Mouse (Mus musculus) left cerebral cortex, postnatal 36 days (tissue): ENCODE data around the gene Atg10. TPM values are rescaled to one million over a fixed set of nuclear protein-coding genes. Genes with fewer than 3 reads are reported as not detected.
A peak's percentile ranks its signal among the peaks of the same experiment; 100 is the strongest.
"Not testable (repeated sequence)": the region's sequence is repeated elsewhere in the genome, so short reads cannot be mapped to it uniquely, and the experiment has no call there.

Experiments
- DNase-seq, 2 experiments: peaks; one replicate each; pipeline ENCODE4 v3.0.0; 2021 to 2022; ENCODE audit warnings: low spot score in 2 of 2, mixed read lengths in 1 of 2
- intact Hi-C: fragments of 180-260 bp; cut with DNase I; formaldehyde crosslinking; loops from one replicate; pipeline ENCODE4 v1.15.1; 2025
- total RNA-seq, 2 experiments: library from RNA; stranded (reverse); gene quantifications; 2 replicates each; pipeline ENCODE4 v1.2.3; 2021

The Atg10 gene
- total RNA-seq, 2 experiments from 2014 or later: 13.3 to 19.1 TPM

DNA sequence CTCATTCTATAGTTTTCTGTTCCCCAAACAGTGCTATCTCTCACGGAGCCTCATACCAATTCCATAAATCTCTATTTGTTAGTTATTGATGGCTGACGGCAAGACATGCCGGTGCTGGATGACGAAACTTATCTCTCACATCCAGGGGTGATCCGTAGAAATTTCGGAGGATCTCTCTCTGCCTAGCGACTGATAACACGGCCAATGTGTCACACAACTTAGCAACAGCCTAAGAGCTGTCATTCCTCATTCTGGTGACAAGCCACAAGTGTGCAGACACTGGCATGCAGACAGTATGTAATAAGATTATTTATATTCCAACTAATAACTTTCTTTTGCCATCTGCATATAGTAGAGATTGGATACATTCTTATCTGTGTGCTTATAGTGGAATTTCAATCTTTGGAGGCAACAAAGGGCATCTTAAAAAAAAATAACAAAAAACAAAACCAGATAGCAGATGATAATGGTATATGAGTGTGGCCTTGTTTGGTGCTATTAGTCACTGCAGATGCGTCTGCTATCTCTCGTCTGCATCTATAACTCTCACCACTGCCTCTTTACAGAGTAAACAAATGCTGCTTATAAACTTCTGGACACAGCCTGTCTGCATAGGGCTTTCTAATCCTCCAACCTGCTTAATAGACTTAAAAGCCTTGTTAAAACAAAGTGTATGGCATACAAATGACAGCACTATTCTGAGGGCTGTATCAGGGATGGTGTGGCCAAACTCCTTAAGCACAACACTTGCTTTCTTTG is 253.3 kb downstream of the Atg10 start:
- intact Hi-C loops: no loop called here

DNA sequence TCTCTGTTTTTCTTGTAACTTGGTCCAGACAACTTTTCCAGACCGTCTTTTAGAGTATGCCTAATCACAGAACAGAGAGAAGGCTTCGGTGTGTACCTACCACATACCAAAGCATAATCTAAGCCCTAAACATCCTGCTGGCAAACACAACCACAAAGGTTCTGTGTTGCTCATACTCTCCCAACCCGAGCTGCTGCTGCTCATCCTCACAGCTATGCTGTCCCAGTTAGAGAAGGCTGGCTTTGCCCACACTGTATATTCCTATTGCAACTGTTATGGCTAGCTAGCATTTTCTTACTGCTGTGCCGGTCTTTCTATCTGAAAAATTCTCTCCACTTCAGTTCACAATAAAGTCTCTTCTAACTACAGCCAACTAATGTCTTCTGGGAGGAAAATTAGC is 254.8 kb downstream of the Atg10 start:
- no peak for DNase-seq
- intact Hi-C loops: loop anchor here (5.0 to 10.0 kb wide), 3 partner anchors 398 to 676 kb away; partner anchors contain the start of gene Ssbp2

More for the DNA sequence above, 253.3 kb downstream of the Atg10 start:
- no peak for DNase-seq

DNA sequence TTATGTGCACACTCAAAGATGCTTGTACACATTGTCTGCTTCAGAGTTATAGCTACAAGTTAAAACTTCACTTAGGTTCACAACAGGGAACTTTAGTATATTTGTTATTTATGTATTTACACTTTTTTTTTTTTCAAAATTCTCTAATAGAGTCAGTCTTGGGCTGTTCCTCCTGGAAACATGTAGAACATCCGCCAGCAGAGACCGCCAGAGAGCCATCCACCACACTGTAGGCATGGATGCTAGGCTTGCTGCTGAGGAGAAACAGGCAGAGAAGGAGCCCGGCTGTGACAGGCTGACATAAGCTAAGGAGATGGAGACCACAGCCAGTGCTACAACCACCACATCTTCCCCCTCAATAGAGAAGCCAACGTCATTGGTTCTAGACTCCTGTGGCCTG is 256.3 kb downstream of the Atg10 start:
- intact Hi-C loops: loop anchor here (2.0 to 10.0 kb wide), 4 partner anchors 125 to 677 kb away; partner anchors contain the start of gene Ssbp2
- peak; percentile 80 to 84 for DNase-seq

DNA sequence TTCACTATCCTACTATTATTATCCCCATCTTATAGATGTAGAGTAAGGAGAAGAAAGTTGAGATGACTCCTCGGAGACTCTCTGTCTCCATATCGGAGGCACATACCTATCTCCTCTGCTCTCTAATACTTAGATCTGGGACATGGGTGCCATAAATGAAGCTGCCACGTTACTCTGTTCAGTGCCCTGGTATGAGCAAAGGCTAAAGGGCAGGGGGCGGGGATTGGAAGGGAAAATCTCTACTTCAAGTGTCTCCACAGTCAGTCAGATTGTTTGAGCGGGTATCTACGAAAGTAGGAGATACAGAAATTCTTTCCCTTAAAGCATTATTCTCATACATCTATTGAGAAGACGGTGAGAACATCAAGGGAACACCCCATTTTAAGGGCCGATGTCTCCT is 257.8 kb downstream of the Atg10 start:
- DNase-seq: no peak
- intact Hi-C loops: loop anchor here (2.0 to 10.0 kb wide), 4 partner anchors 127 to 679 kb away; partner anchors contain the start of gene Ssbp2

DNA sequence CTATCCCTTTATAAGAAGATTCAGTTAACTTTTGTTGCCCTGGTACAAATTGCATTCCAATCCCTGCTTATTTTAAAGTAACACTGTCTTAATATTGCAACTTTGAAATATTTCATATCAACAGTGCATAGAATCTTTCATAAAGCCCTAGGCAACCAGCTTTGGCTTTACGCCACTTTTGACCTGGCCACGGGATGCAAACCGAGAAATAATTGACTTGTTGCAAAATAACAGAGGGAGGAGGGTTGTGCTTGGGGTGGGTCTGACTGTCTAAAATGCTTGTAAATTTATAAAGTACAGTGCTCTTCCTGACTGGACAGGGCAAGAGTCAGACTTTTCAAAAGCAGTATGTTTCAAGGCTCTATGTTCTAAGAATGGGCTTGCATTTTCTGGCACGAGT is 259.3 kb downstream of the Atg10 start:
- intact Hi-C loops: loop anchor here (10.0 kb wide), 2 partner anchors 500 to 680 kb away; partner anchors contain the start of gene Ssbp2
- no peak for DNase-seq

DNA sequence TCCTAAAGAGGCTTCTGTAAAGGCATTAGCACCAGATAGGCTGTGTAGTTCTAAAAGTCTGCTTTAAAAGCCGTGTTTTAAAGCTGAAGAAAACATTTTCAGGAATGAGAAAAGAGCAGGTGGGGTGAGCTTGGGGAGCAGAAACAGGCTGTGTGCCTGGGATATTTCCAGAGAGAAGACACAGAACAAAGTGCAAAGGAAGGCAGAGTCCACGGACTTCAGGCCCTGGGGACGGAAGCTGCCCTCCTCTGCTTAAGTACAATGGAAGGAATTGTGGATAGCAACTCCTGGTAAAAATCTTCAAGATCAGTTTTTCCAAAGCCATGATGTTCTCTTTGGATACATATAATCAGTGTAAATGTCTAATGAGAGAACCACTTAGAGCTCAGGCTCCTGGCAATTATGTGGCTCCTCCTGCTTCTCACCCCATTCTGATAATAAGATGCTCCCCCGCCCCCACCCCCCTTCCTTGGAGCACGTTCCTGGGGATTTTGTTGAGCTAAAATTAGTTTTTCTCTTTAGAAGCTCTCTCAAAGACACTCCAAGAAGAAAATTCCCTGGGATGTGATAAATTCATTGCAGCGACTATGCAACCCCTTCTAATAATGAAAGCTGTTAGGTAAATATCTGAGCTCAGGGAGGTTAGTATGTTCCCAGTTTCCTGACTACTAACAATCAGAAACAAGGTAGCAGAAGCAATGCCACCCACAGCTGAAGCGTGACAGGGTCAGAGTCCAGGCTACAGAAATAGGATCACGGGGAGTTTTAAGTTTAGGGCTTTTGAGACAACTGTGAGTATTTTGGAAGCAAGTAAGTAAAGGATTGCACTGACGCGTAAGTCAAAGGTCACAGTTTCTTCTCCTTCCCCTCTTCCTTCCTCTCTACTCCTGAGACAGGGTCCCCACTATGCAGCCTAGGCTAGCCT is 260.7 kb downstream of the Atg10 start:
- no peak for DNase-seq
- intact Hi-C loops: loop anchor here (10.0 kb wide), 2 partner anchors 502 to 682 kb away; partner anchors contain the start of gene Ssbp2

DNA sequence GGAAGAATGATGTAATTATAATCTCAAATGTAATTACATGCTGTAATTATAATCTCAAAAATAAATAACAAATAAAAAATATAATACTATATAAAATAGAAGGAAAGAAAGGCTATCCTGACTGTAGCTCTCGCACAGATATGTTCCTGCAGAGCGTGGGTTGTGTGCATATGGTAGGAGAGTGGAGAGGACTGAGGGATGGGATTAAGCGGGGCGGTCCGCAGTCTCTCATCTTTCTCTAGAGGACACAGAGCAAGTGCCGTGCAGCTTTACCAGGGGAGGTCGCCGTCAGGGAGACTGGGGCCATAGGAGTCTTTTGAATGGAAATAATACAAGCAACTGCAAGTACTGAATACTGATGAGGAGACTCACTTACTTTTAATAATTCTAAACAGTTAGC is 263.2 kb downstream of the Atg10 start:
- intact Hi-C loops: loop anchor here (10.0 kb wide), 2 partner anchors 504 to 684 kb away; partner anchors contain the start of gene Ssbp2
- no peak for DNase-seq

DNA sequence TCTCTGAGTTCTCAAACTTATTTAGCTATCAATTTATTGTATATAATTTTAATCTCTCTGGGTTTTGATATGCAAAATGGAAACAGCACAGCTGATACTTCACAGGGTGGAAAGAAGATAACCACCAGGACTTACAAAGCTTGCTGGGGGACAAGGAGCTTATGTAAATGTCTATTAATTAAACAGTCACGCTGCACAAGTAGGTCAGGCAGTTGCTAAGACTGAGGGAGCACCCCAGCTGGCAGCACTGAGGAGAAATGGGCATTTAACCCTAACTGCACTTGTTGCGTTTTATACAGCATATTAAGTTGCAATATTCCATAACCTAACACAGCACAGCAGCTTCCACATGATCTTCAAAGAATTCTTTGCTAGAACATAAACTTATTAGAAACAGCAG is 264.9 kb downstream of the Atg10 start:
- intact Hi-C loops: no loop called here
- DNase-seq: no peak

DNA sequence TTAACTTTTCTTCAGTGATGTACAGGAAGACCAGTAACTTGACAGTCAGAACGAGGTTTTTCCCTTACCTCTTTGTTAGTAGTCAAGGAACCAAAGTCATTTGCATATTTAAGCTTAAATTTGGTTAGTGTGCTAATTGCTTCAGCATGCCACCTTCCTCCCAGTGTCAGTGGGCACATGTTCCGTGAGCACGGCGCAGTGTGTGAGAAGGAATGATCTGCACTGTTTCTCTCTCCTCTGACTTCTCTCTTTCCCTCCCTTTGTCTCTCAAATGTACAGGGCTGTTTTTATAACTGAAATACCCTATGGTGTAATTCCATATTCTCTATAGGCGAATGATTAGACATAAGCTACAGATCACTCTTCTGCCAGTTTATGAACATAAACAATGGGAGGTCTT is 284.2 kb downstream of the Atg10 start:
- no peak for DNase-seq
- intact Hi-C loops: no loop called here

DNA sequence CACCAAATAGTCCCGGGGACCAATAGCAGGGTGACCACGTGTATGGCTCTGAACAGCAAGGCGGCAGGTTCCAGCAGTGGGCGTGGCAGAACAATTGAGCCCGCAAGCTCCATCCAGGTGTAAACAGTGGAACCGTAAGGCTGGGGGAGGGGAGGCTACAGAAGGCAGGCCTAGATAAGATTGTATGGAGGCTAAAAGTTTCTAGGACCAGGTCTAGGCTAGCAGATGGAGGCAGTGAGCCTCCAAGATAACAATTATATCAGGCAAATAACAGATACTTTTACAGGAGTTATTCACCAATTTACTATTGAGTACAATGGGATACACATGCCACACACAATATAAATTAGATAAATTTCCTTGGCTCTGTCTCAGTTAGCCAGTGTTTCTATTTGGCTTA is 284.6 kb downstream of the Atg10 start:
- intact Hi-C loops: no loop called here
- no peak for DNase-seq

DNA sequence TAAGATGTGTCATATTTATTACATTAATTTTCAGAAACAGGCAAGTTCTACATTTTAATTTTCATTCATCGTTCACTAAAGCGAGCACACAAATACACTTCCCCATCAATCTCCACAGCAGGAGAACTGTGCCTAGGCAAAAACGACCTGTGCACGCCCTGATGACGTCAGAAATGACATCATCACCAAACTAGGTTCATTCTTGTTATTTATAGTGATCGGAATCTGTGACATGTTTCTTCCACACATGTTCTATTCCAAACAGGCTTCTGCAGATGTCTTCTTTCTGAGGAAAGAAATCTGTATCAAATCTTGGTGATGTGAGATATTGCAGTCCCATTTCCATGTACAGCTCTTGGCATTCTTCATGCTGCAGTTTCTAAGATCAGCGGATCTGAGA is 287.9 kb downstream of the Atg10 start:
- no peak for DNase-seq
- intact Hi-C loops: no loop called here

DNA sequence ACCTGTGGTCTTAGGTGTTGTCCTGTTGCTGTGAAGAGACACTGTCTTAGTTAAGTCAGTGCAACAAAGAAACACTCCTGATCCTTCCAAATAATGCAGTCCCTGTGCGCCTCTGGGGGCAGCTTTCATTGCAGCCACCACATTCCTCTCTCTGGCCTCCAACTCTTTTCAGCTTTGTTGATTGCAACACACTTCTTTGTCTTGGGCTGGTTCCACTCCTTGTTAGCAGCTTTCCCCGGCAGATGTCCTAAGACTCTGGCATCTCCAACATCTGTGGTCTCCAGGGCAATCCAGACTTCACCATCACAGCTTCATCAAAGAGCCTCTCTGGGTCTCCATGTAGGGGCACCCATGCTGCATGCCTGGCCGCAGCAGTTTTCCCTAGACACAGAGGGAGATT is 290.5 kb downstream of the Atg10 start:
- intact Hi-C loops: no loop called here

DNA sequence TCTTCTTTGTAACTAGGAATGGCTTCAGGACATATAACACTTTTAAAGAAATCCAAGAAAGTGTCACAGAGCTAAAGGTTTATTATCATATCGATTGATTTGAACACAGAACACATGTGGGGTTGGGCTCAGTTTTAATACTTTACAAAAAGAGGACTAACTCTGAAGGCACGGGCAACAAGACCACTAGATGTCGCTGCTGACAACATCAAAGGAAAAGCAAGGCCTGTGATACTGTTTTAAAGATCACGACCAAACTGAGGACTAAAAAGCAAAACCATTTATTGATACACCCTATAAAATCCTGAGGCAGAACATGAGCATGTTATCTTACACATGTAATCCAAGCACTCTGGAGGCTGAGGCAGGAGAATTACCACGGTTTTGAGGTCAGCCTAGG is 293.9 kb downstream of the Atg10 start:
- peak; percentile 61 to 77 for DNase-seq
- intact Hi-C loops: loop anchor here (5.0 kb wide), 1 partner anchor 707 kb away; no protein-coding TSS in a partner anchor

More for the DNA sequence above, 290.5 kb downstream of the Atg10 start:
- no peak for DNase-seq

DNA sequence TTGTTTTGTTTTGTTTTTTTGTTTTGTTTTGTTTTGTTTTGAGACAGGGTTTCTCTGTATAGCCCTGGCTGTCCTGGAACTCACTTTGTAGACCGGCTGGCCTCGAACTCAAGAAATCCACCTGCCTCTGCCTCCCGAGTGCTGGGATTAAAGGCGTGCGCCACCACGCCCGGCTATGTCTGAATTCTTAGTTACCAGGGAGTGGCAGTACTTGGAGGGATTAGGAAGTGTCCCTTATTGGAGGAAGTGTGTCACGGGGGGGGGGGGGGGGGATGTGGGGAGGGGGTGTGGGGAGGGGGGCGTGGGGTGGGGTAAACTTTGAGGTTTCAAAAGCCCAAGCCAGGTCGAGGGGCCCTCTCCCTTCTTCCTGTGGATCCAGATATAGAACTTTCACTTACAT is 295.5 kb downstream of the Atg10 start:
- intact Hi-C loops: loop anchor here (5.0 kb wide), 1 partner anchor 709 kb away; no protein-coding TSS in a partner anchor
- not testable (repeated sequence) for DNase-seq

DNA sequence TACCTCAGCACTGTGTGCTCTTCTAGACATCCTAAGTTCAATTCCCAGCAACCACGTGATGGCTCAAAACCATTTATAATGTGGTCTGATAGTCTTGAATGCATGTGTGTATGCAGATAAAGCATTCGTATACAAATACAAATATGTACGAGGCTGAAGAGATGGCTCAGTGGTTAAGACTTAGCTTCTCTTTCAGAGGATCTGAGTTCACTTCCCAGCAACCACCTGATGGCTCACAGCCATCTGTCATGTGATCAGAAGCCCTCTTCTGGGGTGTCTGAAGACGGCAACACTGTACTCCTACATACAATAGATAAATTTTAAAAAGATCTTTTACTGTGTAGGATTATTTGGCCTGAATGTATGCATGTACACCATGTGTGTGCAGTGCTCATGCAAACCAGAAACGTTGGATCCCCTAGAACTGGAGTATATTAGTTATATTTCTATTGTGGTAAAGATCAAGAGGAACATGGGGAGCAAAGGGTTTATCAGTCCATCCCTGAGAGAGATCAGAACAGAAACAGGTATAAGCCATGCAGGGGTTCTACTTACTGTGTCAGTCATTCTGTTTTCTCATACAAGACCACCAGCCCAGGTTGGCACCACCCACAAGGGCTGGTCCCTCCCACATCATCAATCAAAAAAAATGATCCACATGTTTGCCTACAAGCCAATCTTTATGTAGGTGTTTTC is 296.7 kb downstream of the Atg10 start:
- no peak for DNase-seq
- intact Hi-C loops: loop anchor here (5.0 kb wide), 1 partner anchor 710 kb away; no protein-coding TSS in a partner anchor

DNA sequence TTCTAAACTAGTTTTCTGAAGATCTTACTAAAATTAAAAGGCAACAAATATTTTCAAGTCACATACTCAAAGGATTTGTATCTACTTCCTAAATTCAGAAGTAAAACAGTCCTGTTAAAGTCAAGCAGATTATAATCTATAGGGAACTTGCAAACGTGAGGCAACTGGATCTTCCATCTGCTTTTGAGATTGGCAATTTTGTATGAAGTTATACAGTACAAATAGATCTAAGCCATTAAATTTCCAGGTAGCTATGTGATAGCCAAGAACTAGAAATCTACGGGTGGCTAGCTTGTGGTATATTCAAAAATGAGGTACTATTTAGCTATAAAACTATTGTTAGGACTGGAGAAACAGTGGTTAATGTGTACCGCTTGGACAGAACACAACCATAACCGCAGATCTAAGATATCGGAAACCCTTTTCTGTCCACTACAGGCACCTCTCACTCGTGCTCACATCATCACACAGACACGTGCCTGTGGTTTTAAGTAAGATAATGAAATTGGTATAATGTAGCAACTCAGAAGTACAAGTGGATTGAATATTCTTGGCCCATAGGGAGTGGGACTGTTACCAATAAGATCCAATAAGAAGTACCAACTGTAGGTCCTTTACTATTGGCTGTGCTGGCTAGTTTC is 297.5 kb downstream of the Atg10 start:
- intact Hi-C loops: loop anchor here (5.0 kb wide), 1 partner anchor 711 kb away; no protein-coding TSS in a partner anchor
- no peak for DNase-seq

DNA sequence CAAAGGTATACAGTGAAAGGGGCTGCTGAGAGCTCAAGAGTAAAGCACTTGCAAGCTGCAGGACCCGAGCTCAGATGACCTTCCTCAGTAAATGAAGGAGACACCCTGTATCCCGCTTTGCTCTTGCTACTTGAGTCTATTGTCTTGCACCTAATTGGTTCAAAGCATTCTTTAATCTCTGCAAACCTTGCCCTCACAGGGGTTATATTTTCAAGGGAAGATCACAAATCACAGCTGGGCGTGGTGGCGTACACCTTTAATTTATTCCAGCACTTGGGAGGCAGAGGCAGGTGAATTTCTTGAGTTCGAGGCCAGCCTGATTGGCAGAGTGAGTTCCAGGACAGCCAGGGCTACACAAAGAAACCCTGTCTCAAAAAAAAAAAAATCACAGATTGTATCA is 298.6 kb downstream of the Atg10 start:
- DNase-seq: no peak
- intact Hi-C loops: loop anchor here (5.0 kb wide), 1 partner anchor 712 kb away; no protein-coding TSS in a partner anchor

DNA sequence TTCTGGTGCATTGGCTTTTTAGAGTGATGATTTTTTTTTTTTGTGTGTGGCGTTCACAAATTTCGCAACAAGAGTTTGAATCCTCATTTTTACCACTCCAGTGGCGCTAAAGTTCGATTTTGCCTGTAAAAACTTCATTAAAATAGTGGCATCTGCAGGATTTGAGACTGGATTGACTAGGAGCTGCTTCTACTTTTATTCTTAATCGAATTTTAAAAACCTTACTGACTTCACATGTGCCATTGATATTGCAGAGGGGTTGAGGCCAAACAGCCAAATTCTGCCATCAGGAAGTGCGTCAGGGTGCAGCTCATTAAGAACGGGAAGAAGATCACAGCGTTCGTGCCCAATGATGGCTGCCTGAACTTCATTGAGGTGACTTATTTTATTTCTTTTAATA is 299.7 kb downstream of the Atg10 start:
- intact Hi-C loops: no loop called here
- no peak for DNase-seq

DNA sequence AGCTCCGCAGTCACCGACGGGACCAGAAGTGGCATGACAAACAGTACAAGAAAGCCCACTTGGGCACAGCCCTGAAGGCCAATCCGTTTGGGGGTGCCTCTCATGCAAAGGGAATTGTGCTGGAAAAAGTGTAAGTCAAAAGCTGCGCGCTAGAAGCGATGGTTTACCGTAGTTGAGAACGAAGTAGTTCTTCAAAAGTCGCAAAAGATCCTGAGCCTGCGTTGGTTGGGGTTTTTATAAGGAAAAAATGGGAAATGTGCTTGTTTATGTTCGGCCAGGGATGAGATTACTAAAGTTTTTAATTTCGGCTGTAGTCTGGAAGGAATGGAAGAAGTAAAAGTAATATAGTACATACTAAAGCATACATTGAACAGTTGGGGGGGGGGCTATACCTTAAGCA is 300.2 kb downstream of the Atg10 start:
- intact Hi-C loops, DNase-seq: not testable (repeated sequence)
